Mouse (Mus musculus) Muller cell, postnatal 12 days (primary cell): Measurements from ENCODE around the gene Hoxa3.

Experiments used
- DNase-seq: peaks from one replicate; pipeline ENCODE4 v3.0.0-alpha.2; 2015; ENCODE audit errors: inconsistent ontology term

The Hoxa3 gene

DNA sequence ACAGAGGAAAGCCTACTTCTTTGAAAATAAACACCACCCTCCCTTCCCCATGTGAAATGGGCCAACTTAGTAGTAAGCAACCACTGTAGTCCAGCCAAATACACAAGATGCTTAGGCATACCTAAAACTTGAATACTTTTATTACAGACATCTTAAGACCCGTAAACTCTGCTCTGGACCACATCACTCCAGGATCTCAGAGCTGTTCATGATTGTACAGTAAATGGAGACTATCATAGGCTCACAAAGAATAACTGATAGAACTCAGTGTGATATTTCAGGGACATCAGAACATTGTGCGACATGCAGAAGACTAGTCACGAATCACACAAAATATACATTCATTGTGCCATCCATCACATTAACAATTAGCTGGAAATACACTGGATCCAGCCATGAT is 57.7 kb downstream of the Hoxa3 start:
- no peak for DNase-seq

DNA sequence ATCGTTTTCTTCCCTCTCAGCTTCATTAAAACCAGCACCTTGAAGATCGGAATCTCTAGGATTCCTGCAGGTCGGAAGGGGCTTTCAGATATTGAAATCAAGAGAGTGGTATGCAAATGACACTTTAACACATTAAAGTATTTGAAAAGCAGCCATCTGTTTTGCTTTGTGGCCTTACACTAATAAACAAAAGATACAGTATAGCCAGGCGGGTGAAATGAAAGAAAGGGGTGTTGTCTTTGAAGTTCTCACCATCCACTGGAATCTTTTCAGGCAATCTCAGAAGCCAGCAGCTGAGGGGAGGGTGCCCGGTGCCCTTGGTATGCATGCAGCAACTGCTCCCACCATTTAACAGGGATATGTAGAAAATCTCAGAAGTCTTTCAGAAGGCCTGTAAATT is 59.1 kb downstream of the Hoxa3 start:
- no peak for DNase-seq

DNA sequence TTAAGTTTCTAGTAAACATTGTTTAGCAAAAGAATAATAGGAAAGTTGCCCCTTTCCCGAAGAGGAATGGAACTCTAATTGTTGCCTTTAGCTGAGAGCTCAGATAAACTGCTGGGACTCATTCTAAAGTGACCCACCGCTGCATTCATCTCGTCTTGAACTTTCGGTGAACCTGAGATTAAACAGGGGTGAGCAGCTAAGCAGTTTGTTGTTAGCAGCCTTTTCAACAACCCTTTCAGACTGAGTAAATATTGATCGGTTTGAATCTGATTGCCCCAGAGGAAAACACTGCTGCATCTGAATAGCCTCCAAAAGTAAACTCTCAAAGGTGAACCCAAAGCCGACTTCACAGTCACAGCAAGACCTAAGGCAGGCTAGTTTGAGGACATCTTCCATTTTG is 59.9 kb downstream of the Hoxa3 start:
- no peak for DNase-seq

DNA sequence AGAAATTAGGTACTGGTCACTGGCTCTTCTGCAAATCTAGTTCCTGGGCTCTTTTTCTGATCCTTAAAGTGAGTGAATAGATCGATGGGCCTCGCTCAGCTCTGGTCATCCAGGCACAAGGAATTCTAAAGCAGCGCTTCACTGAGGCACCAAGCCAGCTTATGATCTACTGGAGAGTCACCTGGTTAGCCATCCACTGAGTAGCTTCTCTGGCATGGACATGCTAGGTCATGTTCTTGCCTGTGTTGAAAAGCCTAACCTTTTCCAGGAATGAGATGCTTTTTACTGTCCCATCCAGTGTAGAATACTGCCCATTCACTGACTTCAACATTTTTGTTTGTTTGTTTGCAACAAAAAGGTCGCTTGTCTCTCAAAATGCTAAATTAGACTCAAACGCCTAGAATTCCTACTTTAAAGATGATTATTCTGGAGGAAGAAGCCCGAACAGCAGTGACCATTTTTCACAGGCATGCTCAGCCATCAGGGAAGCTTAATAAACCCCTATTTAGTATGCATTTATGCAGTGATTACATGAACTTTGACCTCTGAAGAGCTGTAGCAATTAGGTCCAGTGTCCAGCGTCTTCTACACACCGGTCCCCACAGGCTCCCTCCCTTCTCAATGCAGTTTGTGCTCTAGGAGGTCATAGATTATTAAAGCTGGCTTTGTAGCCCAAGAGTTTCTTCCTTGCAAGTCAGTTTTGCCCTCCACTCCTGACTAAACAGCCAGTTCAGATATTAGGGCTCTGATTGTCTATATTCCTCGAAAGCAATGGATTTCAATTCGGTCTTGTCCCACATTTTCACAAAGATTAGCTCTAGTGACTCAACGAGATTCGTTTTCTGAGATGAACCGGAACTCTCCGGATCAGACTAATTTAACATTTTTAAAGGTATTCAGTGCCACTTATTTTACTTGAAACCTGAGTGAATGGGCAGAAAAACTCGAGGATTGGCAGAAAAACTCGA is 60.6 kb downstream of the Hoxa3 start:
- DNase-seq, result no peak

DNA sequence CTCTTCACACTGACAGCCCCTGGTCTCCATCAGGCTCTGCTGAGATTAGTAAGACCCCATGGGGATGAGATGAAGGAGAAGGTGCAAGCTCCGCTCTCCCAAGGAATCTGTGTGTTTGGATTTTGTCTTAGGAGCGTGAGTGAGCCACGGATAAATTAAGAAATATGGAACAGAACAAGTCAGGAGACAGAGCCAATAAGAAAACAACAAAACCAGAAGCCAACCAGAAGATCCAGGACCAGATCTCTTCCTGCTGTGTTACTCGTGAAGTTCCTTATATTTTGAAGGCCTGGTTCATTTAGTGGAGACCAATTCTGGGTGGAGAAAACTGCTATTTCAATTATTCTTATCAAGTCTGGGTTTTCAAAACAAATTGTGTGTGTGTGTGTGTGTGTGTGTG is 61.6 kb downstream of the Hoxa3 start:
- no peak for DNase-seq

DNA sequence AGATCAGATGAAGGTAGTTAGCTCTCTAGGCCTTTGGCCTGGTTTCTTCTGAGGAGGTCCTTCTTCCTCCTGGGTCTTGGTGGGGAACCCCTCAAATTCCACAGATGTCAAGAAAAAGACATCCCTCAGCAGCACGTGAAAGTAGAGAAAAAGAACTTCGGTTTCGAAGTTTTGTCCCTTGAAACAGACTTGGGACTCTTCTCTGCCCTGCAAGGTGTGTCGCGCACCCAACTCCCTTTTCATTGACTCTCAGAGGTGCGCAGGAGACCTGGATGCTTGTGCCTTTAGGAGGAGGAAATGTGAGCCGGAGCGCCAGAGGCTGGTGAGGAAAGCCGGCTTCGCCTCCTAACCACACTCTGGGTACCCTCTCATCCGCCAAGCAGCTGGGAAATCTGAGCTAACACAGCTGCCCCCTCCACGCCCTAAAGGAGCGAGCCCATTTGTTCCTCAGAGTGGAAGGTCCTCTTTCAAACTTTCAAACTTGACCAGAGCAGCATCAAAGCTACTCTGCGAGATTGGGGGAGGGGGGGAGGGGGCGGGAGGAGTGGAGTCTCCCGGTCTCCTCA is 62.7 kb downstream of the Hoxa3 start:
- DNase-seq, result no peak

DNA sequence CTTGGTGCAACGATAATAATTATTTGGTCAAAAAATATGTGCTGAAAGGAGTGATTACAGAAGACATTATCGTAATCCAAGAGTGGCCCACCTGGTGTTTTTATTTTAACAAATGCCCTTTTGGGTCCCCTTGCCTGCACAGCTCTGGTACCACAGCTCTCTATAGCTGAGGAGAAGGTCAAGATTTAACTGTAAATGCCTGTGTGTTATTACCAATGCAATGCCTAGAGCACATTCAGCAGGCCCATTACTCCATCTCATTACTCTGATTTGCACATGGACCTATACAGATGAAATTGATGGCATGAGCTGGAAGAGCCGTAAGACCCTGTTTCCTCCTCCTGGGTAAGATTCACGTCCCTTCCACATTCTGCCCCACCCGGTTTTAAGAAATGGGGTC is 74.0 kb downstream of the Hoxa3 start:
- DNase-seq, result no peak

DNA sequence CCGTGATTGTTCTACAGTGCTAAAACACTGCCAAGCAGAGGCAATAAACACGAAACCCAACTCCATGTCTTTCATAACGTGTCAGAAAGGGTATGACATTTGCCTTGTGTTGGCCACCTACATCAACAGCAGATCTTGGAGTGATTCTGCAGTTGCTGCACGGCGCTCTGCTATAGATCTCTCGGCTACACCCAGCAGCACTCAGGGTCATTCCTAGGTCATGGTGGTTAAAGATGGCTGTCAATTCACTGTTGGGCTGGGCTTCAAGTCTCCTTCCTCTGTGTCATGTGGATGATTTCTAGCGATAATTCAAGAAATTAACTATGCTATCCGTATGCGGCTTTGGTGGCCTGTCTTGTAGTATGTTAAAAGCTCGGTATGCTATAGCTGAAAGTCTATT is 74.6 kb downstream of the Hoxa3 start:
- DNase-seq, result no peak

DNA sequence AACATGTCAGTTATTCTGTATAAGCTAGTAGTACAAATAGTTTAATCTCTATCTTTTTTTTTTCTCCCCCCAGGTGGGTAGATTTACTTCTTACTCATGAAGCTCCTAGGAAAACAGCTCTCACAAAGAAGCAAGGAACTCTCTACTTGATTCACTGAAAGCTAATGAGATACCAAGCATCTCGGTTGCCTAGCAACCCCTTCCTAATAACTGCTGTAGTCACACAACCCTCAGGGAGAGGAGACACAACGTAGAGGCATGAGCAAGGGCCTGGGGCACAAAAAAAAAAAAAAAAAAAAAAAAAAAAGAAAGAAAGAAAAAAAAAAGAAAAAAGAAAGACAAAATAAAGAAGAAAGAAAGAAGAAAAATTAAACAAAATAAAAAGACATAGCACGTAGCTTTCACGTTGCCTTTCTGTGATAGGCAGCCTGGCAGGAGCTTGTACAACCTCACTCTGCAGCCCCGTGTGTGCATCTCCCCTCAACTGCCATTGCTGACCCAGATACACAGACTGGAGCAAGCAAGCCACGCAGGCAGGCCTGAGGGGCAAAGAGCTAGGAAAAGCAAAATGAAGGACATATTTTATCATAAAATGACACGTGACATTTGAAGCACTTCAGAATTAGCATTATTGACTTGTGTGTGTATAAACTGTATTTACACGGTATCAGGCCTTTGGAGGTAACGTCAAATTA is 75.1 kb downstream of the Hoxa3 start:
- no peak for DNase-seq

DNA sequence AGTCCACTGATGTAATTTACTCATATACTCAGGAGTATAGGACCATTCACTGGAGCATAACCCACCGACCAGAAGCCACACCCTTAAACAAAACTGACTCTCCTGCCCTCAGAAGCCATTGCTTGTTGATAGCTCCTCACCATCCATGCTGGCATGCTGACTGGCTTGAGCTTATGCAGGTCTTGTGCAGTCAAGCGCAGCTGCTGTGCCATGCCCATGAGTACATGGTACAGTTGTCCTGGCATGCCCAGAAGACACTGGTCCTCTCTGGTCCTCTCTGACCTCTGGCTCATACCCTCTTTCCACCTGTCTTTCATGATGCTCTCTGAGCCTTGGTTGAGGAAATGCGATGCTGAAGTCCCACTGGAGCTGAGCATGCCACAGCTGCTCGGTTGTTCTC is 89.5 kb downstream of the Hoxa3 start:
- DNase-seq, result no peak

DNA sequence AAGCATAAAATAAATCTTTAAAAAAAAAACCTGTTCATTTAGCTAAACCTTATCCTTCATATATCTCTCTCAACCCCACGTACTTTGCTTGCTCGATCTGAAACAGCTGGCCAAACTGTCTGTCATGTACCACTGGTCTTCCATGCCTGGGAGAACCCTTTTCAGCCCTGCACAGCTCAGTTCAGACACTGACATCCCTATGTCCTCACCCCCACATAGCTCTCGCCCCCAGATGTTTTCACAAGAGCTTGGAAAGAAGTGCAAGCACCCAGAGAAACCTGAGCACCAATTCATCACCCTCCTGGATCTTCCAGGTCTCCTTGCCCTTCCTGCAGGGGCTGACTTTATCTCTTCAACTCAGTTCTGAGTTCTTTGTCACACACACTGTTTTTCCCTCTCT is 92.0 kb downstream of the Hoxa3 start:
- no peak for DNase-seq
